Mouse (Mus musculus) bone marrow, adult 2 months (tissue): ENCODE measurements around the gene Hrc. TPM values are rescaled to one million over a fixed set of nuclear protein-coding genes. Genes with fewer than 3 reads are reported as not detected.

Experiments
- H3K27ac ChIP-seq: fragments of 200-500 bp; 2 replicates; pipeline ENCODE4 v1.5.1; 2012; ENCODE audit warnings: low read depth, mild to moderate bottlenecking, control low read depth, inconsistent platforms, low read length; ENCODE audit not compliant: control insufficient read depth, poor library complexity, insufficient read depth
- H3K4me1 ChIP-seq: fragments of 200-500 bp; 2 replicates; pipeline ENCODE4 v1.6.1; 2011; ENCODE audit warnings: low read length; ENCODE audit not compliant: control insufficient read depth, insufficient read depth
- H3K4me3 ChIP-seq: fragments of 200-500 bp; replicated peaks from 2 replicates; pipeline ENCODE3; 2011; ENCODE audit warnings: mild to moderate bottlenecking, low read depth, low read length, control low read depth; ENCODE audit not compliant: control insufficient read depth
- CTCF ChIP-seq: fragments of 200-500 bp; IDR thresholded peaks from 2 replicates; pipeline ENCODE4 v1.5.1; 2011; ENCODE audit warnings: low read length, control low read depth; ENCODE audit not compliant: control insufficient read depth, insufficient read depth
- POLR2A ChIP-seq: fragments of 200-500 bp; IDR thresholded peaks from 2 replicates; pipeline ENCODE4 v1.6.1; 2011; ENCODE audit warnings: low read depth, mild to moderate bottlenecking, control low read depth, low read length, borderline replicate concordance; ENCODE audit not compliant: control insufficient read depth
- WGBS: fragments of 180-500 bp; shearing (Covaris S2); methylation state at CpG from one replicate; pipeline ENCODE4 v1.1.7; 2018; 5-methylcytosine and 5-hydroxymethylcytosine counted together
- polyA plus RNA-seq: library from polyadenylated mRNA; stranded (reverse); fragments of >200 nt; gene quantifications from 2 replicates; pipeline ENCODE4 v1.2.4, GENCODE M21; 2011; ENCODE audit warnings: low replicate concordance; ENCODE audit not compliant: missing spikeins, insufficient read depth, insufficient read length

The Hrc gene
- polyA plus RNA-seq, 1 experiment, result 1.7 TPM

DNA sequence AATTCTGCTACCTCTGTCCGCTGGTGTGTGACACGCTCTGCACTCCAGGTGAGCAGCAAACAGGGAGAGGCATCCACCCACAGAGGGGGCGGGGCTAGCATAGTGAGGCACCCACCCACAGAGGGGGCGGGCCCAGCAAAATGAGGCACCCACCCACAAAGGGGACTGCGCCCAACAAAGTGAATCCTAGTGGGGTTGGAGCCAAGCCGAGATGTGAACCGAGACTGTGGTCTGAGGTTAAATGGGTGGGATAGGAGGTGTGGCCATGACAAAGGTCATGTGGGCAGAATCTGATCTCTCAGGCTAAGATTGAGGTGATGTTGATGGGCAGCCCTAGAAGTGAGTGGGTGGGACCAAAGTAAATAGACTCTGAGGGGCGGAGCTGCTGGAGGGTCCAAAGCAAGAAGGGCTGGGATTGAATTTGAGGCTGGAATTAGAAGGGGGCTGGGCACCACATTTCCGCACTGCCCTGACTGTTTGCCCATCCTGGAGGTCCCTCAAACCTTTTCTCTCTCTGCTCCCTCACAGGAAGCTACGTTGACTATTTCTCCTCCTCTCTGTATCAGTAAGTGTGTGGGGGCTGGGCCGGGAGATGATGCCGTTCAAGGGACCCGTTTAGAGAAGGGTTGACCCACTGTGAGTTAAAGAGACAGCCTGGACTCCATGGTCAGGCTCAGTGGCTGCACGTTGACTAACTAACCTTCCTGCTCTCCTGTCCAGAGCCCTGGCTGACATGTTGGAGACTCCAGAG lies 3.2 kb downstream of the Hrc start:
- WGBS, result 4% methylated on average over 14 of the region's 14 CpGs
- H3K27ac ChIP-seq, result no peak overlapping the region
- TF ChIP-seq CTCF, result no peak
- TF ChIP-seq POLR2A, result no peak
- peaks cover 3% of the 10 kb centered on the region for H3K4me1 ChIP-seq
- no peak overlapping the region for H3K4me3 ChIP-seq

DNA sequence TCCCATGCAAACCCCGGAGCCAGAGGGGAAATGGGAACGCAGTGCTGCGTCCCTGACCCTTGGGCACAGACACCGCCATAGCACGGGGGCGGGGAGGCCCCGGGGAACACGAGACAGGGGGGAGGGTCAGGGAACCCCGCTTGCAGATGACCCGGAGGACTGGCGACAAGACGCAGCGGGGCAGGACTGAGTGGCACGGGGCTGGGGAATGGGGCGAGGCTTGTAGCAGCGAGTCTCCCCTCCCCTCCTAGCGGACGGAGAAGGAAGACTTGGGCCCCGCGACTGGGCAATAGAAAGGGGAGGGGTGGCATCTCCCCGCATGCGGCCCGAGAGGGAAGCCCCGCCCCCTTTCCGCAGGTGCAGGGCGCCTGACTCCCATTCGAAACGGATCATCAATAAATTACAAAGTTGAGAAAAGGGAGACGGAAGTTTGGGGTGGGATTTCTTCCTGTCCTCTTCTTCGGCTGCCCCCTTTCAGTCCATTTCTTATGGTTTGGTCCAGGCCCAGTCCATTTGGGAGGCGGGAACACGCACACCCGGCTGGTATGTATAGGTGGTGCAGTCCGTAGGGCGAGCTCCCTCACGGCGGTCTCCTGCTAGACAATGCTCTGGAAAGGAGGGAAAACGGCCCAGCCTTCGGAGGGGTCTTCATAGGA lies 4.4 kb downstream of the Hrc start:
- TF ChIP-seq POLR2A (no peak), CTCF (peak; percentile 8; the same call in 1 of the 2 replicates)
- Histone ChIP-seq H3K4me1 (peaks cover 3% of the 10 kb centered on the region), H3K27ac (no peak overlapping the region), H3K4me3 (peak overlapping the region; percentile 22)
- WGBS, result under 1% methylated on average over 39 of the region's 39 CpGs

DNA sequence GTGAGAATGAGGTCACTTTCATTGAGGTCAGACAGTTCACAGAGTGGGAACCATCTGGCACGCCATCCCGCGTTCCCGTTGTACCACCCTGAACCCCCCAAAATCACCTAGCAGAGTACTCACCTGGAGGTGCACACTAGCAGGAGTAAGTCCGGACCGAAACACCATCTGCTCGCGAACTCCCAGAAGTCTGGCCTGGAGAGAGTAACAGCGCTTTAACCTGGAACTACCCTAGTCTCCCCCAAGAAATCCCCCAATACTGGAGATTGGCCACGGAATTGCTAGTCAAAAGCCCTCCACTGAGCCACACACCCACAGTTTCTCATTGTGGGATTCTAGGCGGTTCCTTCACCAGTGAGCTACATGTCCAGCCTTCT lies 5.0 kb downstream of the Hrc start:
- Histone ChIP-seq H3K27ac (no peak overlapping the region), H3K4me3 (no peak overlapping the region), H3K4me1 (peaks cover 3% of the 10 kb centered on the region)
- TF ChIP-seq CTCF, result no peak
- TF ChIP-seq POLR2A, result no peak
- 1% methylated on average over 11 of the region's 11 CpGs for WGBS

DNA sequence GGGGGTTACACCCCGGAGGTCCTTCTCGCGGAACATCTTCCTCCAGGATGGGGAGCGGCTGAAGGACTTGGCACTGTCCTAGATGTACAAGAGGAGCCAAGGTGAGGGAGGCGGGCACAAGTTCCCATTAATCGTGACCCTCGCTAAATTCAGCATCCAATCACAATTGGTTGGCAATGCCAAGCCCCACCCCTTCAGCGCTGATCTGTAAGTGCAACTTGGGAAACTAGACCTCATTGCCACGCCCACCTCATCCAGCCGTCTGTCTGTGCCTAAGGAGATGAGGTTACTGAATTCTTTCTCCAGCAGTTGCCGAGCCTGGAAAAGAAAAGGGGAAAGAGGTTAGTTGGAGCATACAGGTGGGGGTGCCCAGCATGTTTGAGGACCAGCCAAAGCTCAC lies 5.6 kb downstream of the Hrc start:
- H3K27ac ChIP-seq, result no peak overlapping the region
- H3K4me3 ChIP-seq, result no peak overlapping the region
- 2% methylated on average over 11 of the region's 11 CpGs for WGBS
- TF ChIP-seq POLR2A, result no peak
- no peak for TF ChIP-seq CTCF
- peaks cover 3% of the 10 kb centered on the region for H3K4me1 ChIP-seq

DNA sequence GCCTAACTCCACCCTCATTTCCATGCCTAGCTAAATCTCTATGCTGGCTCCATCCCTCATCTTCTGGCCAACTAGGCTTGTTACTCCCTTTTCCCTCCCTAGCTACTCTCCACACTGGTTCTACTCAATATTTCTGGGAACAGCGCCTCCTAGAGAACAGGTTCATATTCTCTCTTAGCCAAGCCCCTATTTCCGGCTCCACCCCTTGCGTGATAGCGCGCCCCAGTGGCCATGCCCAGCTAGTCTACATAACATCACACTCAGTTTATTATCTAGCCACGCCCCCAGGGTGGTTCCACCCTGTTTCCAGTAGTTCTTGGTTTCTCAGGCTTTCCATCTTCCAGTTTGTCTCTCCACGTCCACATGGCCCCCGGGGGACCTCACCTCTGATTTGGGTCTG lies 6.2 kb downstream of the Hrc start:
- no peak overlapping the region for H3K4me3 ChIP-seq
- TF ChIP-seq POLR2A (no peak), CTCF (peak; percentile 63)
- H3K4me1 ChIP-seq, result peaks cover 3% of the 10 kb centered on the region
- WGBS, result under 1% methylated on average over 8 of the region's 8 CpGs
- H3K27ac ChIP-seq, result no peak overlapping the region

DNA sequence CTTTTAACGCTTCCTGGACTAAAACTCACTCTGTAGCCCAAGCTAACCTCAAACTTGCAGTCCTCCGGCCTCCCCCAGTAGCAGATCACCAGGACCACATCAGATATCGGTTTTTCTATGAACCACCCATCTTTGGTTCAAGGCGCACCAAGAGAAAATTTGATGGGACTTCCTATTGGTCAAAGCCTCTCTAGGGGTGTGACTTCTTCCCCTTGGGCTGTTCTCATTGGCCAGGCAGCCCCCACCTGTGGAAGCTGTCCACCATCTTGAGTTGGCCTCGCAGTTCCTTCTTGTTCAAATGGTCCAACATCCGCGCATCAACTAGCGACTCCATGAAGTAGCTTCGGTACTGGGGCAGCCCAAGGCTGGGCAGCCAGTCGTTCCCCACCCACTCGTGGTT lies 7.0 kb downstream of the Hrc start:
- H3K4me3 ChIP-seq, result no peak overlapping the region
- no peak overlapping the region for H3K27ac ChIP-seq
- TF ChIP-seq POLR2A, result no peak
- TF ChIP-seq CTCF, result no peak
- WGBS, result 82% methylated on average over 11 of the region's 11 CpGs
- peaks cover 3% of the 10 kb centered on the region for H3K4me1 ChIP-seq

DNA sequence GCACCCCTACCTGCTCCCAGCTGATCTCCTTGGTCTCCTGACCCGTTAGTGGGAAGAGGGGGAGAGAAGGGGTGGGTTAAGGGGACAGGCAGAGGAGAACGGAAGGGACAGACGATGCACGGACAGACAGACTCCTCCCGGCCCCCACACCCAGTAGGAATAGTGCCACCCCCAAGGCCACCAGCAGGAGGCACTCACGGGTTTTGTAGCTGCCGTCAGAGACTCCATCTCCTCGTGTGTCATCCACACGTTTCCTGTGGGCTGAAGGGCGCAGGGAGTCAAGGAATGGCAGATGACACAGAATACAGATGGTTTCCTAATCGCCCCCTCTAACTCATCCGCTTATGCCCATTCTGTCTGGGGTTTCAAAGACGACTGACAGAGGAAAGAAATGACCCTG lies 8.5 kb downstream of the Hrc start:
- Histone ChIP-seq H3K4me3 (no peak overlapping the region), H3K4me1 (peaks cover 3% of the 10 kb centered on the region), H3K27ac (no peak overlapping the region)
- 23% methylated on average over 13 of the region's 13 CpGs for WGBS
- TF ChIP-seq CTCF (peak; percentile 42; the same call in 1 of the 2 replicates), POLR2A (no peak)

DNA sequence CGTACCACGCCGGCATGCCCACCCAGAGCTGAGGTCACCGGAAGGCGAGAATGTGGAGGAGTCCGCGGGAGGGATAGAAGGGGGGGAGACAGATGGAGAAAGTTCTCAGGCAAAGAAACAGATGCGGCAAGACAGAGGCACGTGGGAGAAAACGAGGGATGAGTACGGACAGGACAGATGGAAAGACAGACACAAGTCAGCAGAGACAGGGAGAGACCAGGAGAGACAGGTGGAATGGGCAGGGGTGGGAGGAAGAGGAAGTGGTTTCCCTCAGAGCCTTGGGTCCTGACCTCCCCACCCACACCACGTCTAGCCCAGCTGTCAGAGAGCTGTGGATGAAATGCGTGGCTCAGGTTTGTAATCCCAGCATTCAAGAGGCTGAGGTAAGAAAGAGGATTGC lies 11.8 kb downstream of the Hrc start:
- 62% methylated on average over 13 of the region's 13 CpGs for WGBS
- no peak overlapping the region for H3K4me3 ChIP-seq
- no peaks in the 10 kb centered on the region for H3K4me1 ChIP-seq
- TF ChIP-seq POLR2A (no peak), CTCF (no peak)
- no peak overlapping the region for H3K27ac ChIP-seq

DNA sequence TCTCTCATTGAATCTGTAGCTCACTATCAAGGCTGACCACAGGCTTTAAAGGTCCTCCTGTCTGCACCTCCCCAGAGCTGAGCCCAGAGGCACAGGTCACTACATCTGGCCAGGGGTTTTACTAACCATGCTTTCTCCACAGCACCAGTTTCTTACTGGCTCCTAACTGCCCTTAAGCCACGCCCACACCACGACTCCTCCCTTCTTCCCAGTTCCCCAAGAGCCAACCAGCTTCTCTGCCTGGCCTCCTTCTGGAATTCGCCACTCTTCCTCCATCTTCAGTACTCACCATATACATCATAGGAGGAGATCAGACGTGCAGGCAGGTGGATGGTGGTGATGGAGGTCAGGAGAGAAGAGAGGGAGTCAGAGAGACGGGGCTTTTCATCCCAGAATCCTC lies 18.0 kb downstream of the Hrc start:
- TF ChIP-seq CTCF, result no peak
- no peak for TF ChIP-seq POLR2A
- Histone ChIP-seq H3K4me3 (no peak overlapping the region), H3K27ac (no peak overlapping the region), H3K4me1 (no peaks in the 10 kb centered on the region)
- 49% methylated on average over 5 of the region's 5 CpGs for WGBS
